Mouse (Mus musculus) bone marrow, adult 2 months (tissue): ENCODE data around the gene Myh7b. TPM values are rescaled to one million over a fixed set of nuclear protein-coding genes. Genes with fewer than 3 reads are reported as not detected.

ENCODE experiments used
- H3K27ac ChIP-seq: fragments of 200-500 bp; 2 replicates; pipeline ENCODE4 v1.5.1; 2012; ENCODE audit warnings: low read depth, mild to moderate bottlenecking, control low read depth, inconsistent platforms, low read length; ENCODE audit not compliant: control insufficient read depth, poor library complexity, insufficient read depth
- H3K4me1 ChIP-seq: fragments of 200-500 bp; 2 replicates; pipeline ENCODE4 v1.6.1; 2011; ENCODE audit warnings: low read length; ENCODE audit not compliant: control insufficient read depth, insufficient read depth
- H3K4me3 ChIP-seq: fragments of 200-500 bp; replicated peaks from 2 replicates; pipeline ENCODE3; 2011; ENCODE audit warnings: mild to moderate bottlenecking, low read depth, low read length, control low read depth; ENCODE audit not compliant: control insufficient read depth
- CTCF ChIP-seq: fragments of 200-500 bp; IDR thresholded peaks from 2 replicates; pipeline ENCODE4 v1.5.1; 2011; ENCODE audit warnings: low read length, control low read depth; ENCODE audit not compliant: control insufficient read depth, insufficient read depth
- POLR2A ChIP-seq: fragments of 200-500 bp; IDR thresholded peaks from 2 replicates; pipeline ENCODE4 v1.6.1; 2011; ENCODE audit warnings: low read depth, mild to moderate bottlenecking, control low read depth, low read length, borderline replicate concordance; ENCODE audit not compliant: control insufficient read depth
- WGBS: fragments of 180-500 bp; shearing (Covaris S2); methylation state at CpG from one replicate; pipeline ENCODE4 v1.1.7; 2018; 5-methylcytosine and 5-hydroxymethylcytosine counted together
- polyA plus RNA-seq: library from polyadenylated mRNA; stranded (reverse); fragments of >200 nt; gene quantifications from 2 replicates; pipeline ENCODE4 v1.2.4, GENCODE M21; 2011; ENCODE audit warnings: low replicate concordance; ENCODE audit not compliant: missing spikeins, insufficient read depth, insufficient read length

Myh7b gene
- polyA plus RNA-seq, 1 experiment, result not detected

GRCm38 (mm10) chr2:155679586-155680110 is 68.6 kb downstream of the Myh7b start:
- 37% methylated on average over 4 of the region's 4 CpGs for WGBS
- H3K27ac ChIP-seq, result no peak overlapping the region

GRCm38 (mm10) chr2:155680591-155680990 is 69.6 kb downstream of the Myh7b start:
- WGBS, result 9% methylated on average over 5 of the region's 5 CpGs
- Histone ChIP-seq H3K27ac (no peak overlapping the region), H3K4me3 (no peak overlapping the region), H3K4me1 (peaks cover 5% of the 10 kb centered on the region; the same call in 1 of the 2 replicates)
- TF ChIP-seq POLR2A (no peak), CTCF (no peak)

More at GRCm38 (mm10) chr2:155679586-155680110, 68.6 kb downstream of the Myh7b start:
- Histone ChIP-seq H3K4me1 (peaks cover 5% of the 10 kb centered on the region; the same call in 1 of the 2 replicates), H3K4me3 (no peak overlapping the region)
- TF ChIP-seq POLR2A, result no peak
- no peak for TF ChIP-seq CTCF

- Histone ChIP-seq H3K4me1 (peaks cover 5% of the 10 kb centered on the region; the same call in 1 of the 2 replicates), H3K27ac (no peak overlapping the region), H3K4me3 (no peak overlapping the region)
- no peak for TF ChIP-seq CTCF
- no peak for TF ChIP-seq POLR2A
- WGBS, result 44% methylated on average over 8 of the region's 8 CpGs
These were observed 70.2 kb downstream of the Myh7b start for GRCm38 (mm10) chr2:155681194-155681593.

- WGBS, result 43% methylated on average over 2 of the region's 2 CpGs
These were observed 70.9 kb downstream of the Myh7b start for GRCm38 (mm10) chr2:155681874-155682273.

GRCm38 (mm10) chr2:155683137-155683536 is 72.1 kb downstream of the Myh7b start:
- H3K27ac ChIP-seq, result no peak overlapping the region
- H3K4me1 ChIP-seq, result peaks cover 5% of the 10 kb centered on the region; the same call in 1 of the 2 replicates
- H3K4me3 ChIP-seq, result no peak overlapping the region
- TF ChIP-seq CTCF, result no peak
- TF ChIP-seq POLR2A, result no peak
- WGBS, result 23% methylated on average over 3 of the region's 3 CpGs

More at GRCm38 (mm10) chr2:155681874-155682273, 70.9 kb downstream of the Myh7b start:
- Histone ChIP-seq H3K27ac (no peak overlapping the region), H3K4me3 (no peak overlapping the region), H3K4me1 (peaks cover 5% of the 10 kb centered on the region; the same call in 1 of the 2 replicates)
- TF ChIP-seq POLR2A, result no peak
- TF ChIP-seq CTCF, result no peak

GRCm38 (mm10) chr2:155683821-155684220 is 72.8 kb downstream of the Myh7b start:
- no peak overlapping the region for H3K27ac ChIP-seq
- 76% methylated on average over 5 of the region's 5 CpGs for WGBS
- peaks cover 5% of the 10 kb centered on the region; the same call in 1 of the 2 replicates for H3K4me1 ChIP-seq

More at GRCm38 (mm10) chr2:155683821-155684220, 72.8 kb downstream of the Myh7b start:
- H3K4me3 ChIP-seq, result no peak overlapping the region
- TF ChIP-seq POLR2A, result no peak
- no peak for TF ChIP-seq CTCF

Other genes starting within 250 kb of the Myh7b start
- 15.1 and 17.4 TPM in 2 replicates for gene Trp53inp2, start 230.2 kb upstream of the Myh7b start, polyA plus RNA-seq
- gene Ncoa6, start 137.3 kb upstream of the Myh7b start, polyA plus RNA-seq, result 18.1 and 35.1 TPM in 2 replicates
- gene Acss2, start 93.3 kb upstream of the Myh7b start, polyA plus RNA-seq, result 12.4 and 13.9 TPM in 2 replicates
- gene Ggt7, start 93.0 kb upstream of the Myh7b start, polyA plus RNA-seq, result 2.3 TPM in 1 of 2 replicates, not detected in the other
- gene Gss, start 18.4 kb upstream of the Myh7b start, polyA plus RNA-seq, result 7.3 and 8.5 TPM in 2 replicates
- 31.7 and 47.0 TPM in 2 replicates for gene Trpc4ap, start 81.2 kb downstream of the Myh7b start, polyA plus RNA-seq
- gene Edem2, start 118.3 kb downstream of the Myh7b start, polyA plus RNA-seq, result 13.1 and 17.6 TPM in 2 replicates
- gene Gm17581, start 124.7 kb downstream of the Myh7b start, polyA plus RNA-seq, result not detected in 2 replicates
- gene Procr, start 139.9 kb downstream of the Myh7b start, polyA plus RNA-seq, result 1.6 TPM in 1 of 2 replicates, not detected in the other
- not detected in 2 replicates for gene Mmp24, start 164.1 kb downstream of the Myh7b start, polyA plus RNA-seq
- 7.8 and 17.8 TPM in 2 replicates for gene BC029722, start 208.2 kb downstream of the Myh7b start, polyA plus RNA-seq
- gene Eif6, start 215.7 kb downstream of the Myh7b start, polyA plus RNA-seq, result 88.2 and 146 TPM in 2 replicates
- gene Fam83c, start 223.6 kb downstream of the Myh7b start, polyA plus RNA-seq, result not detected in 2 replicates